Mouse (Mus musculus): ENCODE results near the gene Il17f.
A peak's percentile ranks its signal among the peaks of the same experiment; 100 is the strongest.
"Not testable (repeated sequence)": the region's sequence is repeated elsewhere in the genome, so short reads cannot be mapped to it uniquely, and the experiment has no call there.

Il17f gene

DNA sequence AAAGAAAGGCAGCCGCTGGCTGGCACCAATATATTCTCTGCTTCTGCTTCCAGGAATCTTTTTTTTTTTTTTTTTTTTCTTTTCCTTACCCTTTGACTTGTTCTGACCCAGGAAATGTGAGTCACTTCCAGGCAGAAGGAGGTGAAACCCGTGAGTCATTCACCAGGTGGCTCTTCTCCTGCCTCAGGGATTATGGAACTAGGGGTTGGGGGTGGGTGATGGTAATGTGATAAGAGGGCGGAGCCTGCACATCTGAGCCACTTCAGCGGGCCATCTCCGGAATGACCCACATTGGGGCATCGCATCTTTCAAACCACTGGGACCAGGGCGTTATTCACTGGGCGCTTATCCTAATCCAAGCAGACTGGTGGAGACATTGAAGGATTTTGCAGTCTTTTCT, 3.4 kb downstream of the Il17f start:
- no peak for DNase-seq (ENCODE audit: low read depth, low spot score)

DNA sequence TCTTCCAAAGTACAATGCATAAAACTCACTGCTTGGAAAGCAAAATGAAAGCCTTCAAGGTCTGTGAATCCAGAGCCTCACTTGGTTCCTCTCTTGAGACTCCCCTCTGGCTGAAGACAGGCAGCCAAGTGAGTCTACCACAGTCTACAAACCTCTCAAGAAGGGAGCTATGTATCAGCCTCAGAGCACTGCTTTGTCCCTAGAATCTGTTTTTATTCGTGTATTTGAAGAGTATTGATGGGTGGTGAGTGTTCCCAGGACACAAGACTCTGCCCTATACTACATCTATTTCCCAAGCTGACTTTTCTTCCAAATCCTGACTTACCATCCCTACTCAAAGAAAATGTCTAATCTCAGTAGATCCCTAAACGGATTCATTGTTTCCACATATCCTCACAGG, 12.1 kb downstream of the Il17f start:
- no peak for DNase-seq (ENCODE audit: low read depth, low spot score)

DNA sequence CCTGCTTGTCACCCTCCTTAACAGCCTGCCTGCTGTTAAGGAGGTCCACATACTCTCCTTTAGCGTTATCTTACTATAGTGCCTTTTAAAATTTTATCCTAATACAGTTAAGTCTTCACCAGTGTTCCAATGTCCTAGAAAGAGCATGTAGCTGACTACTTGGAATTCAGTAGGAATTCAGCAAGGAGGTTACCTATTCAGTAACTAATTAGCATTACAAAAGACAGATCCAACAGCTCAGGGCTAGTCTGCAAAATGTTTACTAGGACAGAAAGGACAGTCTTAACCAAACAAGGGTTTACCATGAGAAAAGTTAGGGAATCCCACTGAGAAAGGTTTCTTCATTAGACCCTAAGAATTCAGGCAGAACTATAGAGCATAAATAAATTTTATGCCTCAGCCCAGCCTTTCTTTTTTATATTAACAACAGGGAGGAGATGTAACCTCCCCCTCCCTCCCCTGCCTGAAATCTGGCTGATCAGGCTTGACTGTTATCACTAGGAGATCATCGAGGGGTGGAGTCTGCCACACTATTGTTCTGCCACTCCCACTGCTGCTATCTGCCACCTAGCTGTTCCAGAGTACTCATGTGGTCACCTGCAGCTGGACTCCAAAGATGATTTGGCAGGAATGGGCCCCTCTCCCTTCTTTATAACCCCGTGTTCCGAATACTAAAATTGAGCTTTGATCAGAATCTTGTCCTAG, 16.2 kb downstream of the Il17f start:
- DNase-seq (ENCODE audit: low read depth, low spot score), result not testable (repeated sequence)

DNA sequence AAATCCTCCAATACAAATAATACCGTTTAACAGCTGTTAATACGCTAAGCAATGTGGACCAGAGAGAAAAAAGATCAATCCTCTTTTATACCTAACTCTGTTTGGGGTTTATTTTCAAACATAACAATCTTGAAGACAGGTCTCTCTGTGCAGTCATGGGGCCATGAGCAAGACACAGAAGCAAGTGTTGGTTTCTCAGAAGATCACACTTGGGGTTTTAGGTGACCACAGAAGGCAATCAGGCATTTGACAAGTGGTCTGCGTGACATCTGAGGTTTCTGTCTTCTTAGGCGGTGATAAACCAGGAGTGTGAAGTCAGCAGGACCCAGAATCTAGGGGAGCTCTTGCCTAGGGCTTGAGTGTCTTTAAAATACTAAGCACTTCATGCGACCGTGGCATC, 23.9 kb downstream of the Il17f start:
- no peak for DNase-seq (ENCODE audit: low read depth, low spot score)

DNA sequence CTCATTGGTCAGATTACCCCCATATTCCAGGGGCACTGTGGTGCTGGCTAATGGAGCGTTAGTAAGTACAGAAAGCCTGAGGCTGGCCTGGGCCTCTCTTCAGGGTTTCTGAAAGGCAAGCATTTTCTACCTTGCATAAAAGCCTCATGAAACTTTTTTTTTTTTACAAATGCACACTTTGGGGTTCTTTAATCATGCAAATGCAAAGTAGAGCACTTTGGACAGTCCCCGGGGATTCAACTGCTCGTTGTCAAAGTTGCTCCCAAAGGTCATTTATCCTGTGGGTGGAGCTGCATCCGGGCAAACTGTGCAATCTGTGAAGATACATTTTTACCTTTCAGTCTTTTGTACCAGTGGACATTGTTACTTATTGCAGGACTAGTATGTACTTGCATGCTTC, 29.0 kb downstream of the Il17f start:
- no peak for DNase-seq (ENCODE audit: low read depth, low spot score)

DNA sequence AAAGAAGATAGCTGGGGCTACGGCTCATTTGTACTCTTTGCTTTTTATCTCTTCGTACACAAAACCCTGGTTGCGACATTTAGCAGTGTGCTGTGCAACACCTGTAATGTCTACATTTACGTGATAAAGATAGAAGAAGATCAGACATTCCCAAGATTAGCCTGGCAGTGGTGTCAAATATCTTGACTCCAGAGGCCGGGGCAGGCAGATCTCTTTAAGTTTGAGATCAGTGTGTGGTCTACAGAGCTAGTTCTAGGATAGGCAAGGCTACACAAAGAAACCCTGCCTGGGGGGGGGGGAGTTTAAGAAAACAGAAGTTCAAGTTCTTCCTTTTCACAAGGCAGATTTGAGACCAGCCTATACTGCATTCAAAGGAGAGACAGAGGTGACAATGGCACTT, 30.1 kb downstream of the Il17f start:
- no peak for DNase-seq (ENCODE audit: low read depth, low spot score)

DNA sequence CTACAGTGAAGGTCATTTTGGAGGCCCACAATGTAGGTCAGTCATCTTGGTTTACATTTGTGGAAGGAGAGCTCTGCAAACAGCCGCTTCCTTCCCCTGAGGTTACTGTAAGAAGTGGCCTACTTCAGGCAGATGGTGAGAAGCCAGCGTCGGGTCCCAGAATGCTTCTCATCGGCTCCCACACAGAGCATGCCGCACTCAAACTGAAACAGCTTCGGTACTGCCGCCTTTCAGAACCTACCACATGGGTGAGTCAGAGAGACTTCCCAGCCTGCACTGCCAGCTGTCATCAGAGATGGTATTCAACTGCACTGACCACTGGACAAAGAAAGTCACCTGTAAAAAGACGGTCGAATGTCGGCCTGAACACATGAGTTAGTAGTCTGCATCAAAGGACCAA, 30.6 kb downstream of the Il17f start:
- peak; percentile 50 for DNase-seq (ENCODE audit: low read depth, low spot score)

DNA sequence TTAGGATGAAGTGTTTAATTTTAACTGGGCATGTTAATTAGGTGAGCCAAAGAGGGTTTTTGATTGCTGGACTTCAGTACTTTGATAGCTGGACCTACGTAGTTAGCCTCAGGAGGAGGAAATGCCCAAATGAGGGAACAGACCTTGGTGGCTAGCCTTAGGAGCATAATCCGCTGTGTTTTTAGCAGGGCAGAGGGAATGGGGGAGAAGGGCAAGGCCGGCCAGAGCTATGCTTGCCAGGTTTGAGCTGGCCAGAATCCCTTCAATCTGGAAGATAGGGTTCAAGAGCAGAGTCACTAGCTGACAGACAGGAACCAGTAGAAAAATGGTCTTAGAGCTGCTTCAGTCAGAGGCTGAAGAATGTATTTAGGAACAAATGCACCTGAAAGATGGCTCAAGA, 32.8 kb downstream of the Il17f start:
- no peak for DNase-seq (ENCODE audit: low read depth, low spot score)

DNA sequence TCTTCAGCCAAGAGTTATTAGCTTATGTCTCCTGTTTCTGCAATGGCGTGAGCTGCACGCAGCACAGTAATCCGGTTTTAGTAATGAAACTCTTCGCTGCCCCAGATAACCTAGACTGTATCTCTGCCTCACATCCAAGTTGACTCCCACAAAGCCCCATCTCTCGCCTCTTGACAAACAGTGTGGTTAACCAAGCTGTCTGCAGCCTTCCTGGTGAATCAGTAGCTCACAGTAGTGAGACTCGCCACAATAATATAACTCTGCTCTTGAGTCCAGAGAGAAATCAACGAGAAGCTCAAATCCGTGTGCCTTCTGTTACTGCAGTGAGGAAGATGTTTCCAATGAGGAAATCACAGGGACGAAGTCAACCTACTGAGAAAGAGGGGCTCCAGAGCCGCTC, 36.0 kb downstream of the Il17f start:
- no peak for DNase-seq (ENCODE audit: low read depth, low spot score)

DNA sequence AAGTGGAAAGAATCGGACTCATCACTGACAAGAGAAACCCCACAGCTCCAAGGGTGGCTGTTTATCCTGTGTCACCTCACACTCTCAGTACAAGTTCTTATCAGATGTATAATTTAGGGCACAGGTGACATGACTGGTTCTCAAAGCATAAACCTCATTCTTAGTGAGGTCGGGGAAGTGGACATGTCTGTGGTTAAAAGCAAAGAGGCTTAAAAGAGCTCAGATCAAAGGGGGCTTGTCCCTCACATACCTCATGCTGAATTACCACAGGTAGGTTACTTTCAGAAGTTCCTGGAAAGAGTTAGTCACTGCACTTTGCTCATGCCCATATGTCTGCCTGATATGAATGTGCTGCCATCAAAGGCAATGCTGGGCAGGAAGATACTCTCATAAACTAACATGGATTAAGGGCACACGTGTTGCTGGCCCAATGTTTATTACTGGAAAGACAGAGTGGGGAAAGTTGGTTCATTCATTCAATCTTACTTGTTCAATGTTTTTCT, 49.9 kb downstream of the Il17f start:
- DNase-seq (ENCODE audit: low read depth, low spot score), result no peak

DNA sequence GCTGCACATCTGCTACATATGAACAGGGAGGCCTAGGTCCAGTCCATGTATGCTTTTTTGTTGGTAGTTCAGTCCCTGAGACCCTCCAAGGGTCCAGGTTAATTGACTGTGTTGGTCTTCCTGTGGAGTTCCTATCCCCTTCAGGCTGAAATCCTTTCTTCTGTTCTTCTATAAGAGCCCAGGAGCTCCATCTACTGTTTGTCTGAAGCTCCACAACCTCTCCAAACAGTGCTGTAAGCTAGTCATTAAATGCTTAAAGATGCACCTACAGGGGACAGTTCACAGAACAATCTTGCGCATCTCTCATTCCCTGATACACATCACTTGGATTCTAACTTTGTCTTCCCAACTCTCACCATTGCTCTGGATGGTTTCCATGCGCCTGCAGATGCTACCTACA, 51.9 kb downstream of the Il17f start:
- DNase-seq (ENCODE audit: low read depth, low spot score), result no peak

DNA sequence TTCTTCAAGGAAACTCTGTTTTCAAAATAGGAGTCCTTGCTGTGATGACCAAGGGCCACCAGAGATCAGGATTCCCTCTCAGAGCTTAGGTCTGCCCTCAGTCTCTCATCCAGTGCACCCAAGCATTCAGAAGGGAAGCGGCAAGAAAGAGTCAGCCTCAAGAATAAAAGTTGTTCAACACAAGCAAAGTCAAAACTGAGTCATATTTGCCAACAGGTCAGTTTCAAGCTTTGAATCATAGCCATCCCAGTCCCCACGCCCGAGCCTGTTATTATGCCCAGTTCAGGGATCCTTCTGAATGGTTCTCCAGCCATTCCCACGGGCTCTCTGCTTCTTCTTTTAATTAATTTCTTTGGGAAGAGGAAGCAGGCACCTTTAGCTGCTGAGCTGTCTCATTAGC, 53.8 kb downstream of the Il17f start:
- DNase-seq (ENCODE audit: low read depth, low spot score), result no peak

DNA sequence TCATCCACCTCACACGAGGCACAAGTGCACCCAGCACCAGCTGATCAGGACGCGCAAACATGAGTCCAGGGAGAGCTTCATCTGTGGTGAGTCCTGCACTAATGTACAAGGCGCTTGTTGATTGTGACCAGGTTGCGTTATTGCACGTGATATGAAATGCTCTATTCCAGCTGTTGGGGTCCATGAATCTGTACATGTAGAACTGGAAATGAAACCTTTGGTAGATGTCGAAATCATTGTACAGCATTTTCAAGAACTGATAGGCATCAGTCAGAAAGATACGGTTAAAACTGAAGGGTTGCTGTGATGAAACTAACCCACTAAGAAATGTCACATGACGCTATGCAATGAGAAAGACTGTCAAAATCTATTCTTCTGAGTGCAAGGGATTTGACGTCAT, 59.5 kb downstream of the Il17f start, which contains the start of gene Il17a:
Gene Il17a, plus strand, starts transcription at position 3 of the 400 bp plus-strand sequence.
- no peak for DNase-seq (ENCODE audit: low read depth, low spot score)
